Comparison of ENCODE assay signal across 1 mouse cellular context in the genomic region with DNA sequence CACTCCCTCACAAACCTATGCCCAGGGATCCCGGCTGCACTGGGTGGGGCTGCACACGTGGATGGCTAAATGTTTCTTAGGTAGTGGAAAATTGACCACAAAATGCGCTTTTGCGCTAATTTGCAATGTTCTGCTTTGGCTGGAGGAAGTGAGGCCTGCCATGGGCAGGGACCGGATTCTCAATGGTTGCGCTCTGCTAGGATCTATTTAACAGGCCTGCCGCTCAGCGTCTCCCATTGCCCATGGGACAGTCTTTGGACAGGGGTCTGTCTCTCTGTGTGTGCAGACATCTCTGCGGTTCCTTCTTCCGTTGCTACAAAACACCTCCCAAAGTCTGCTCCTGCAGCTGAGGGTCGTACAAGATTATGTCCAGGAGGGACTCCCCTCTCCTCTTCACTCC.
TF ChIP-seq lines count a peak whose summit lies in the region.

No protein-coding gene starts in this region.

TF ChIP-seq in ES-E14, 5 proteins besides CTCF, POLR2A, EP300 and RAD21:
- no peak for TF ChIP-seq ZC3H11A (IDR thresholded peaks at IDR 0.05; ENCODE audit: borderline replicate concordance, low read depth, low read length)
- no peak for TF ChIP-seq CHD2 (IDR thresholded peaks at IDR 0.05; ENCODE audit: low read depth, low read length)
- TF ChIP-seq HCFC1 (IDR thresholded peaks at IDR 0.05; ENCODE audit: borderline replicate concordance, insufficient read depth, low read length) = no peak
- TF ChIP-seq MAFK (IDR thresholded peaks at IDR 0.05; ENCODE audit: insufficient read depth, low read depth, low read length) = no peak
- TF ChIP-seq ZNF384 (IDR thresholded peaks at IDR 0.05; ENCODE audit: low read depth, low read length) = no peak
